Mouse (Mus musculus): Measurements from ENCODE around the gene Slc39a5. TPM values are rescaled to one million over a fixed set of nuclear protein-coding genes. Genes with fewer than 3 reads are reported as not detected.

Gene Slc39a5
- total and polyA plus RNA-seq, 2 experiments from 2014 or later, result not detected

DNA sequence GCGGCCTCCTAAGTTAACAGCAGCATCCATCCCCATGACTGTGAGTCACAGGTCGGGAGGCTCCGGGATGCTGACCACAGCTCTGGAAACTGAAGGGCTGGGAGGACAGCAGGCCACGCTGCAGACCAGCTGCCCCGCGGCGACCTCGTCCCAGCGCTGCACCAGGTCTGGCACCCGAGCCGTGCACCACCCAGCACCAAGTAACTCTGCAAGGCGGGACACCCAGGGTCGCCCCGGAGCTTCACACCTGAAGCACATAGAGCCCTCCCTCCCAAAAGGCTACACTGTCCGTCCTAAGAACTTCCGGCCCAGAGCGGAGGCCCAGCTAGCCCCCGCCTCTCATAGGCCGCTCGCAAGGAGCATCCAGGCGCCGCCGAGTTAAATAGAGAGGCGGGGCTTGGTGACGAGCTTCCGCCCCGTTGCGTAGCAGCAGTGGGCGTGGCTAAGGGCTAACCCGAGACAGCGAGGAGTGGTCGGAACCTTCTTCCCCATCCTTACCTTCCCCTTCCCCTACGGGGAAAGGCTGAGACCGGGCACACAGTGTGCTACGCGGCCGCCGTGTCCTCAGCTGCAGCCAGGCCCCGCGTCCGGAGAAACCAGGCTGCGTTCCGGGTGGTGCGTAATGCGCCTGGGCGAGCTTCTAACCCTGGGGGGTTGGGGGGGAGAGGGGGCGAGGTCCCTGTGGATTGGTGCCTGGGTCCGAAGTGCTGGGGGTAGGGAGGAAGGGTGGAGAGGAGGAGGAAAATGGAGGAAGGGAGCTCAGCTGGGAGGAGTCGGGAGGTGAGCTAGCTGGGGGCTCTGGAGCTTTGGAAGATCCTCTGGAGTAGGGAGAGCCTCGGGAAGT is 10.4 kb upstream of the Slc39a5 start, which contains the start of the genes Nabp2 and Rnf41:
Gene Nabp2, minus strand, starts transcription at position 282 of the 844 bp plus-strand sequence.
Gene Rnf41, plus strand, starts transcription at position 447 of the 844 bp plus-strand sequence.
- H3K4me2 ChIP-seq (ENCODE audit: low read depth, low read length), result peak within 1 kb of the TSS; percentile 77
- TF ChIP-seq CTCF (IDR thresholded peaks at IDR 0.05; ENCODE audit: low read depth), result no peak
- TF ChIP-seq EP300 (IDR thresholded peaks at IDR 0.05; ENCODE audit: low read depth), result no peak
- peaks cover 13% of the 10 kb centered on the region for H3K4me1 ChIP-seq (ENCODE audit: control insufficient read depth, insufficient read depth)

DNA sequence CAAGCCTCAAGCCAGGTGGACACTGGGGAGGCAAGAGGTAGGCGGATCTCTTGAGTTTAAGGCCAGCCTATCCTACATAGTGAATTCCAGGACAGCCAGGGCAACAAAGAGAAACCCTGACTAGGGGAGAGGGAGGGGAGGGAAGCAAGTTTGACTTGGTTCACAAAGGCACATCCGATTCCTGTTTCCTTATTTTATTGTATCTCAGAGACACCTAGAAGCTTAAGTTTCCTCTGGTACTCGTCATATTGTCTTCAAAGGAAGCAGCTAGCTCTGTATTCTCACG is 9.5 kb upstream of the Slc39a5 start:
- no peaks in the 10 kb centered on the region for H3K27me3 ChIP-seq (ENCODE audit: control insufficient read depth, insufficient read depth, low read length)
- H3K4me3 ChIP-seq (ENCODE audit: low read depth, low read length), result peak overlapping the region; percentile 92; the same call in 1 of the 2 replicates
- H3K27ac ChIP-seq (ENCODE audit: low read depth), result peak overlapping the region; percentile 90
- WGBS, result 25% methylated on average over 4 of the region's 4 CpGs
- TF ChIP-seq CTCF (IDR thresholded peaks at IDR 0.05; ENCODE audit: low read depth), result no peak
- no peak for TF ChIP-seq EP300 (IDR thresholded peaks at IDR 0.05; ENCODE audit: low read depth)
- no peak overlapping the region for H3K9ac ChIP-seq (replicated peaks; ENCODE audit: low read depth, low read length)
- DNase-seq (ENCODE audit: low spot score) (no peak), ATAC-seq (ENCODE audit: insufficient read depth, low read depth) (no peak)
- H3K36me3 ChIP-seq (replicated peaks; ENCODE audit: control insufficient read depth, insufficient read depth, low read length), result peaks cover 19% of the 10 kb centered on the region
- H3K4me2 ChIP-seq (ENCODE audit: low read depth, low read length), result peak overlapping the region; percentile 77
- H3K9me3 ChIP-seq (replicated peaks; ENCODE audit: control insufficient read depth, low read length), result no peaks in the 10 kb centered on the region
- H3K4me1 ChIP-seq (ENCODE audit: control insufficient read depth, insufficient read depth), result peaks cover 13% of the 10 kb centered on the region

More for the DNA sequence above, 10.4 kb upstream of the Slc39a5 start, which contains the start of the genes Nabp2 and Rnf41:
- no peaks in the 10 kb centered on the region for H3K9me3 ChIP-seq (replicated peaks; ENCODE audit: control insufficient read depth, low read length)
- H3K9ac ChIP-seq (replicated peaks; ENCODE audit: low read depth, low read length), result peak within 1 kb of the TSS; percentile 84
- H3K36me3 ChIP-seq (replicated peaks; ENCODE audit: control insufficient read depth, insufficient read depth, low read length), result peaks cover 27% of the 10 kb centered on the region
- H3K4me3 ChIP-seq (ENCODE audit: low read depth, low read length), result peak within 1 kb of the TSS; percentile 92
- H3K27me3 ChIP-seq (ENCODE audit: control insufficient read depth, insufficient read depth, low read length), result no peaks in the 10 kb centered on the region
- ATAC-seq (ENCODE audit: insufficient read depth, low read depth) (peak; percentile 89), DNase-seq (ENCODE audit: low spot score) (peak; percentile 95)
- H3K27ac ChIP-seq (ENCODE audit: low read depth), result peak within 1 kb of the TSS; percentile 90
- WGBS, result under 1% methylated on average over 50 of the region's 50 CpGs

DNA sequence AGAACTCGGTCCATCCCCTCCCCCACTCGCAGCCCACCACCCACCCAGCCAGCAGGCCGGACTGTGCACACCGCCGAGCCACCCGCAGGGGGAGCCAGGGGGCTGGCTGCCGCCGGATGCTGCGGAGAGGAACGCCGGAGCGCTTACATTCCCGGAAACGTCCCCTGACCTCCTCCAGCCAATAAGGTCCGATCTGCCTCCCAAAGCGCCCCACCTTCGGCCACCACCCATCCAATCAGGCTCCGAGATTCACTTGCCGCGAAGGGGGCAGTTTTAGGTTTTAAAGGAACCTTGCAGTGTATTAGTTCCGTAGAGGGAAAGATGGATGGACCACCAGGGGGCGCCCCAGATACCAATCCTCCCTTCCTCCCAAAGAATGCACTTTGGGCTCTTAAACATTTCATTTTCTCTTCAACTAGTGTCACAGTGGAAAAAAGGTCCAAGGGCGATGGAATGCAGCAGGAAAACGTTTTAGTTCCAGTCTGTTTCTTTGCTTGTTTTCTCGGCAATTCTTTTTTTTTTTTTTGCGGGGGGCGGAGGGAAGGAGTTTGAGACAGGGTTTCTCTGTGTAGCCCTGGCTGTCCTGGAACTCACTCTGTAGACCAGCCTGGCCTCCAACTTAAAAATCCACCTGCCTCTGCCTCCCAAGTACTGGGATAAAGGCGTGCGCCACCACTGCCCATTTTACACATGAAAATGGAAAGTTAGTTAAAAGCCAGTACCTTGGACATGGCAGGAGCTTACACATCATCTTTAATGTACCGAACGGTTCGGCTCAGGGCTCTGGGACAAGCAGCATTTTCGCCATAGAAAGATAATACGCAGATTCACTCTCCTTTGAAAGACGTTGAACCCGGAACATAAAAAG is 8.9 kb upstream of the Slc39a5 start:
- Histone ChIP-seq H3K9ac (replicated peaks; ENCODE audit: low read depth, low read length) (peak overlapping the region; percentile 73), H3K36me3 (replicated peaks; ENCODE audit: control insufficient read depth, insufficient read depth, low read length) (peaks cover 13% of the 10 kb centered on the region), H3K4me2 (ENCODE audit: low read depth, low read length) (peak overlapping the region; percentile 95), H3K27me3 (ENCODE audit: control insufficient read depth, insufficient read depth, low read length) (no peaks in the 10 kb centered on the region), H3K27ac (ENCODE audit: low read depth) (peak overlapping the region; percentile 90), H3K4me1 (ENCODE audit: control insufficient read depth, insufficient read depth) (peaks cover 13% of the 10 kb centered on the region), H3K9me3 (replicated peaks; ENCODE audit: control insufficient read depth, low read length) (no peaks in the 10 kb centered on the region), H3K4me3 (ENCODE audit: low read depth, low read length) (peak overlapping the region; percentile 92)
- 4% methylated on average over 36 of the region's 36 CpGs for WGBS
- DNase-seq (ENCODE audit: low spot score) (peak; percentile 99), ATAC-seq (ENCODE audit: insufficient read depth, low read depth) (peak; percentile 90)
- no peak; the same call in 1 of the 2 replicates for TF ChIP-seq EP300 (IDR thresholded peaks at IDR 0.05; ENCODE audit: low read depth)
- TF ChIP-seq CTCF (IDR thresholded peaks at IDR 0.05; ENCODE audit: low read depth), result peak; percentile 53

DNA sequence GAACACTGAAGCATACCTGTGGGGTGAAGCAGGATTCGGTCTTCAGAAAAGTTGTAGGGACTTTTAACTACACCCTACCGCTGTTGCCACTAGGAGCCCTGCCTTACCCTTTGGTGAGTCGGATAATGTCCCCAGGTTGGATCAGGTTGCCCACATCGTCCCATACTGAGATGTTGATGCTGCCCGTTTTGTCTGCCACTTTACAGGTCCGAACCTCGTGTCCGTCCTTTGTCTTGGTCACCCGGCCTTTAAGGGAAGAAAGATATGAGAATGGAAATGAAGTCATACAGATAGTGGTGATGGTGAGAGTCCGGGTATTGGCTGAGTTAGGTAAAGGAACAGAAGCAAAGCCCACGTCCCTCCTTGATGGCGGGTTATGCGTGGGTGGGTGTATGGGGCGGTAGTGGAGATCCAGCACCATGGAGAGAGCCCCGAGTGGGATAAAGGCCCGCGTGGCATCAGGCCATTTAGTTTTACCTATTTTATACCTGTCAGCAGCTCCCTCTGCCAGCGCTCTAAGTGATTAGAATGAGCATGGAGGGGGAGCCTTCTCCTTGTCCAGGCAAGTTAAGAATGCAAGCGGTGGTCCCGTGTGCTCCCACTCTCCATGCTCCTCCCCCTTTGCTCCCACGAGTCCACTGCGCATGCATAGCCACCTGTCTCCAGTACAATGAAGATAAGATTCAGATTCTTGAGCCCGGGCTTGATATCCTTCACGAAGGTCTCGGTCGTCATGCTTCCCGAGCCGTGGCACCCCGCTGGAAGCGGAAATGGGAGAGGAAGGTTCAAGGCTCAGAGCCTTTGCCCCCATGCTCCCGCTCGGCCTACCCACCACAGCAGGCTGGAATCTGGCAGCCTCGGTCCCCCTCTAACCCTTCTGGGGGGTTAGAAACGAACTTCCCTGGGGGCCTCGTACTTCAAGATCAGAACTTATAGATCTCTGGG is 7.8 kb upstream of the Slc39a5 start:
- TF ChIP-seq CTCF (IDR thresholded peaks at IDR 0.05; ENCODE audit: low read depth) (no peak), EP300 (IDR thresholded peaks at IDR 0.05; ENCODE audit: low read depth) (no peak)
- H3K4me3 ChIP-seq (ENCODE audit: low read depth, low read length), result peak overlapping the region; percentile 74
- no peak for ATAC-seq (ENCODE audit: insufficient read depth, low read depth)

More for the DNA sequence above, 7.8 kb upstream of the Slc39a5 start:
- Histone ChIP-seq H3K9ac (replicated peaks; ENCODE audit: low read depth, low read length) (peak overlapping the region; percentile 73), H3K4me2 (ENCODE audit: low read depth, low read length) (peak overlapping the region; percentile 95), H3K4me1 (ENCODE audit: control insufficient read depth, insufficient read depth) (peaks cover 13% of the 10 kb centered on the region), H3K9me3 (replicated peaks; ENCODE audit: control insufficient read depth, low read length) (no peaks in the 10 kb centered on the region), H3K27ac (ENCODE audit: low read depth) (peak overlapping the region; percentile 65), H3K27me3 (ENCODE audit: control insufficient read depth, insufficient read depth, low read length) (no peaks in the 10 kb centered on the region), H3K36me3 (replicated peaks; ENCODE audit: control insufficient read depth, insufficient read depth, low read length) (peaks cover 8% of the 10 kb centered on the region)
- DNase-seq (ENCODE audit: low spot score), result peak; percentile 10
- WGBS, result 15% methylated on average over 35 of the region's 35 CpGs

All from heart, postnatal 0 days (tissue).